Mouse (Mus musculus) hindbrain, embryonic 16.5 days (tissue): ENCODE results near the gene Suv39h2. TPM values are rescaled to one million over a fixed set of nuclear protein-coding genes. Genes with fewer than 3 reads are reported as not detected.

ENCODE experiments used
- ATAC-seq: fragments of 200-750 bp; cut with Nextera tagmentation; 2 replicates; pipeline ENCODE4 v1.8.0; 2017; ENCODE audit warnings: moderate TSS enrichment, moderate library complexity
- H3K27ac ChIP-seq: fragments of 300-500 bp; sonication (generic); 2 replicates; pipeline ENCODE4 v1.5.1; 2014; ENCODE audit warnings: low read depth, mild to moderate bottlenecking, control low read depth, low read length, moderate library complexity
- H3K27me3 ChIP-seq: fragments of 300-500 bp; sonication (generic); replicated peaks from 2 replicates; pipeline ENCODE4 v1.6.1; 2014; ENCODE audit warnings: low read length; ENCODE audit not compliant: control insufficient read depth, insufficient read depth
- H3K36me3 ChIP-seq: fragments of 300-500 bp; sonication (generic); 2 replicates; pipeline ENCODE4 v1.6.1; 2014; ENCODE audit warnings: mild to moderate bottlenecking, low read length, moderate library complexity, mixed read lengths; ENCODE audit not compliant: control insufficient read depth, insufficient read depth
- H3K4me1 ChIP-seq: fragments of 300-500 bp; sonication (generic); 2 replicates; pipeline ENCODE4 v1.6.1; 2014; ENCODE audit warnings: low read depth, low read length; ENCODE audit not compliant: control insufficient read depth, insufficient read depth
- H3K4me2 ChIP-seq: fragments of 300-500 bp; sonication (generic); 2 replicates; pipeline ENCODE4 v1.6.1; 2014; ENCODE audit warnings: mild to moderate bottlenecking, low read length, control low read depth, moderate library complexity
- H3K4me3 ChIP-seq: fragments of 300-500 bp; sonication (generic); 2 replicates; pipeline ENCODE4 v1.5.1; 2014; ENCODE audit warnings: mild to moderate bottlenecking, low read length, control low read depth, moderate library complexity
- H3K9ac ChIP-seq: fragments of 300-500 bp; sonication (generic); 2 replicates; pipeline ENCODE4 v1.6.1; 2014; ENCODE audit warnings: low read depth, mild to moderate bottlenecking, control low read depth, low read length, moderate library complexity
- H3K9me3 ChIP-seq: fragments of 300-500 bp; sonication (generic); 2 replicates; pipeline ENCODE4 v1.6.1; 2014; ENCODE audit warnings: mild to moderate bottlenecking, low read length, moderate library complexity; ENCODE audit not compliant: control insufficient read depth
- WGBS: fragments of 180-500 bp; shearing (Covaris S2); extraction: QIAGEN DNeasy Blood & Tissue Kit; methylation state at CpG from one replicate; pipeline ENCODE4 v1.1.7; 2014; 5-methylcytosine and 5-hydroxymethylcytosine counted together
- polyA plus RNA-seq: library from polyadenylated mRNA; unstranded; fragments of >200 nt; fragmentation: Nextera tagmentation; extraction: Ambion mirVana; gene quantifications from 2 replicates; pipeline ENCODE4 v1.2.1, GENCODE M21; 2015

Suv39h2 gene
- polyA plus RNA-seq = 7.0 and 8.5 TPM in 2 replicates

DNA sequence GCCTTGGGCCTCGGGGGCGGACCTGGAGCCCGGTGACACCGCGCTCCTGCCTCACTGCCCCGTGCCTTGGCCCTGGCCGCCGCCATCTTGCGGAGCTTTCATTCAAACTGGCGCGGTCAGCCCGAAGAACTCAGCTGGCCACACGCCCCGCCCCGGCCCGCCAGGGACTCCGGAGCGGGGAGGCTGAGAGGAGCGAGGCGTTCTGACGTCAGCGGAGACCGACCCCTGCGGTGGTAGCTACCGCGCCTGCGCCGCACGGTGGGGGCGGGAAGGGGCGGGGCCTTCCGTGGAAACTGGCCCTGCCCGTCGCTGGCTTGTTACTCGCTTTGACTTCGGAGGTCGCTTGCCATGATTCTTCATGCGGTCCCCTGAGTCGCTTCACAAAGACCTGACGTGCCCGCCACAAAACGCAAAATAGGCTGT is at the start of gene Suv39h2:
Gene Suv39h2, minus strand, starts transcription at position 171 of the 423 bp plus-strand sequence.
- Histone ChIP-seq H3K9ac (peak within 1 kb of the TSS; percentile 88), H3K9me3 (no peaks in the 10 kb centered on the region; the same call in 1 of the 2 replicates), H3K4me2 (peak within 1 kb of the TSS; percentile 78), H3K27me3 (no peaks in the 10 kb centered on the region), H3K4me1 (peaks cover 14% of the 10 kb centered on the region), H3K36me3 (no peaks in the 10 kb centered on the region), H3K27ac (peak within 1 kb of the TSS; percentile 87), H3K4me3 (peak within 1 kb of the TSS; percentile 99)
- 0% methylated on average over 41 of the region's 42 CpGs for WGBS
- peak; percentile 96 for ATAC-seq

DNA sequence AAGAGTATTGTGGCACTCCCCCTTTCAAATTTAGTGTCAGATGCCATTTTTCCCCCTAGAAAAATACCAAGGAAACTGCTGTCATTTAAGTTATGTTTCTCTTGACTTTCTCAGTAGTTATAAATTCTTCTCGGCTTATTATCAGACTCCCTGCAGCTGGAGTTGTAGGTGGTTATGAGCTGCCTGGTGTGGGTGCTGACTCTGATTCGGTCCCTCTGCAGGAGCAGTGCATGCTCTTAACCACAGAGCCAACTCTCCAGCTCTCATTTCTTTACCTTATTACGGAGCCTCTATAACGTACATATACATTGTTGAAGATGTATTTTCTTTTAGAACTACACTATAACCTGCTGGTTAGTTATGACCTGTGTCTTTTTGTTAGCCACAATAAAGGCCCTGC is 47.7 kb upstream of the Suv39h2 start:
- Histone ChIP-seq H3K4me3 (no peak overlapping the region), H3K36me3 (no peaks in the 10 kb centered on the region), H3K9ac (no peak overlapping the region), H3K4me1 (no peaks in the 10 kb centered on the region), H3K9me3 (no peaks in the 10 kb centered on the region), H3K27me3 (no peaks in the 10 kb centered on the region), H3K4me2 (no peak overlapping the region), H3K27ac (no peak overlapping the region)
- WGBS = 86% methylated on average over 4 of the region's 4 CpGs
- no peak for ATAC-seq

DNA sequence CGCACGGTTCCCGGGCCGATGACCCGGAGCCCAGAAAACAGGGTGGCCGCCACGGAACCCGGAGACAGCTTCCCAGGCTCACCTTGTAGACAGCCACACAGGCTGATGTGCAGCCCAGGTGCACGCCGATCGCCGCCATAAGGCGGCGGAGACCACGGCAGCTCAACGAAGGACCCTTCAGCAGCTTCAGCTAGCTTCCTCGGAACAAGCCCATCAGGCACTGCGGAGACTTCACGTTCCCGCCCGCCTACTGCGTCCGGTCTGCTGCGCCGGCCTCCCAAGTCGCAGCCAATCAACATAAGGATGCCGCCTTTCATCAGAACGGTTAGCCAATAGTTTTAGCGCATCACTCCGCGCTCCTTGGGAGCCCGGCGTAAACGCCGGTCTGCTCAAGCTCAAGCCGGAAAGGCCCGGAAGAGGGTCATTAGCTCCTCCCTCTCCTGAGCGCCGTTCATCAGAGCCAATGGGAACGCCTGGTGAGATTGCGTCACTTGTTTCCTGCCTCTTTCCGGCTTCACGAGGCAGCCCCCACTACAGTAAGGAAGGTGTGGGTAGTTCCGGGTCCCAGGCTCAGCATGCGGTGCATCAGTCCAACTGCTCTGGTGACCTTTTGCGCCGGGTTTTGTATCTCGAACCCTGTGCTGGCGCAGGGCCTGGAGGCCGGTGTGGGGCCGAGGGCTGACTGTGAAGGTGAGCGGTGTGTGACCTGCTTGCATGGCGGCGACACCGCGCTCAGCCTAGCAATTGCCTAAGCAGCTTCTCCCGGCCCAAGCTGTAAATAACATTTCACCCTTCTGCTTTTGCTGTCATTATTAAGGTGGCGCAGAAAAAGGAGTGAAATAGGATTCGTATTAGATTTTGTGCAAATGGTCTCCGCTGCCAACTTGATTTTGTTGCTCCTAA is 38.0 kb upstream of the Suv39h2 start, which contains the start of the genes Gm45902, Hspa14 and Cdnf:
Gene Gm45902, minus strand, starts transcription at position 239 of the 903 bp plus-strand sequence.
Gene Hspa14, minus strand, starts transcription at position 263 of the 903 bp plus-strand sequence.
Gene Cdnf, plus strand, starts transcription at position 479 of the 903 bp plus-strand sequence.
- Histone ChIP-seq H3K27ac (peak within 1 kb of the TSS; percentile 87), H3K36me3 (peaks cover 13% of the 10 kb centered on the region), H3K9ac (peak within 1 kb of the TSS; percentile 87), H3K4me1 (peaks cover 15% of the 10 kb centered on the region), H3K4me3 (peak within 1 kb of the TSS; percentile 78), H3K27me3 (no peaks in the 10 kb centered on the region), H3K9me3 (no peaks in the 10 kb centered on the region), H3K4me2 (peak within 1 kb of the TSS; percentile 73)
- ATAC-seq = peak; percentile 100
- WGBS = under 1% methylated on average over 60 of the region's 60 CpGs

DNA sequence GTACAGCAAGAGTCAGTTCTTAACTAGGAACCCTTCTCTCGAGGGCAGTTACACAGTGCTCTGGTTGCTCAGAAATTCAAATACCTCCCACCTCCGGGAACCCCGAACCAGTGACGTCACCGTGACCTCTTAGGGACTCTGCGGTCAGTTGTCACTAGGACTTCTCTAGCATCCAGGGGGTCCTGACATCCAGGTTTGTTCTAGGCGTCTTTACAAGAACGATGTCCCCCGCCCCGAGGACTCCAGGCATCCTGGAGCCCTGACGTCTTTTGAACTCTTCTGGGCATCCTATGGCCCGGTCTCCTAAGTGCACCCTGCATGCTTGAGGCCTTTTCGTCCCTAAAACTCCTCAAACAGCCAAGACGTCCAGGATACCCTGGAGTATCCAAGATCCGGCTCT is 37.2 kb upstream of the Suv39h2 start:
- WGBS = under 1% methylated on average over 15 of the region's 15 CpGs
- Histone ChIP-seq H3K9me3 (no peaks in the 10 kb centered on the region), H3K4me3 (peak overlapping the region; percentile 78), H3K27me3 (no peaks in the 10 kb centered on the region), H3K4me2 (peak overlapping the region; percentile 73), H3K36me3 (peaks cover 13% of the 10 kb centered on the region), H3K9ac (peak overlapping the region; percentile 87), H3K4me1 (peaks cover 15% of the 10 kb centered on the region), H3K27ac (peak overlapping the region; percentile 87)
- ATAC-seq = no peak

DNA sequence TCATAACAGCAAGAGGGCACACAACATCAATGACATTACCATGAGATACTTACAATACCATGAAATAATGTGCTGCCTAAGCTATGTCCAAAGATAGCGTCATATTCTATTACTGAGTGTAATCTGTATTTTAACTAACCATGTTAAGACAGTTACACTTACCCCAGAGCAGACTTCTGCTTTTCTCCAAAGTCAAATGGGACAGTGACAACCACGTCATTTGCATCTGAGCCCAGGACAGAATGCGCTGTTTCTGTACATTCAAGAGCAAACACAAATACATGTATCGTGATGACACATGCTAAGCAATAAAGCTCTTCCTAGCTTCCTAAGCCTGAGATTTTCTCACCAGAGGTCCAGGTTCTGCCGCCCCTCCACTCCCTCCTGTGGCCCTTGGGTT is 26.1 kb upstream of the Suv39h2 start:
- Histone ChIP-seq H3K9me3 (no peaks in the 10 kb centered on the region), H3K27me3 (no peaks in the 10 kb centered on the region), H3K4me3 (no peak overlapping the region), H3K4me1 (no peaks in the 10 kb centered on the region), H3K27ac (no peak overlapping the region), H3K36me3 (peaks cover 29% of the 10 kb centered on the region), H3K9ac (no peak overlapping the region), H3K4me2 (no peak overlapping the region)
- WGBS = 97% methylated on average over 5 of the region's 5 CpGs
- no peak for ATAC-seq

DNA sequence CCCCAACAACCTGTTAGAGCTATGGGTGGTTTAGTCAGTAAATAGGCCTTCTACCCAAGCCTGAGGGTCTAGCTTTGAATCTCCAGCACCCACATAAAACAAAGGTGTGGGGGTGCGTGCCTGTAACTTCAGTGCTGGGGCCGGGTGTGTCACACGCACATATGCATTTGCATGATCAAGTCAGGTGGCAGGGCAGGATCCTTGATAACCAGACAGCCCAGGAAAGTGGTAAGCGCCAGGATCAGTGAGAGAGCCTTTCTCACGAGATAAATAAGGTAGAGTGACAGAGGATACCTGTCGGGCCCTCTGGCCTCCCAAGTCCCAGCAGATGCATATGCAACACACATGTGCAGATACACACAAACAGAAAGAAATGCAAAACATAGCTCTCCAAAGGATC is 24.7 kb upstream of the Suv39h2 start:
- Histone ChIP-seq H3K36me3 (peaks cover 33% of the 10 kb centered on the region), H3K4me2 (no peak overlapping the region), H3K27ac (no peak overlapping the region), H3K9ac (no peak overlapping the region), H3K4me1 (no peaks in the 10 kb centered on the region), H3K27me3 (no peaks in the 10 kb centered on the region), H3K9me3 (no peaks in the 10 kb centered on the region), H3K4me3 (no peak overlapping the region)
- WGBS = over 99% methylated on average over 6 of the region's 6 CpGs
- ATAC-seq = no peak

DNA sequence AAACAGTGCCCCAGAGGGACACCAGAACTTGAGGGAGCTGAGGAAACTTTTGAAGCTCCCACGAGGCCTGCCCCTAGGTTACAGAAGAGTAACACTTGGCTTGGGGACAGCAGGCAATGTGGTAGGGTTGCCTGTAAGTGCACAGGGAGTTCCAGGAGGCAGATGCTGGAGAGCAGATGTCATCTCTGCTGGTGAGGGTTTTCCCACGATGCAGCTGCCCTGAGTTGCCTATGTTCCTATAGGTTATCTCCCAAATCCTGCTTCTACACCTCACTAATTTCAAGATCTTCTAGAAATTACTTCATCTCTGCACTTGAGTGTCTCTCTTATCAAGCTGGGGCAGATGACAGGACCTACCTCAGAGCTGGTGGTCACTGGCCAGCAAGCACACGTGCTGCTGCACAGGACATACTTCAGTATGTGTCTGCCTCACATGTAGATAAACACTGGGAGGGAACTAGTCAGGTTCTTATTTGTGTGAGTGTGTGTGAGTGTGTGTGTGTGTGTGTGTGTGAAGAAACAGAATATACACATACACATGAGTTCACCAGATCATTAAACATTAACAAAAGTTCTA is 19.1 kb upstream of the Suv39h2 start:
- H3K27ac ChIP-seq = no peak overlapping the region
- H3K36me3 ChIP-seq = peaks cover 52% of the 10 kb centered on the region
- H3K4me3 ChIP-seq = no peak overlapping the region
- H3K9ac ChIP-seq = no peak overlapping the region
- ATAC-seq = no peak
- no peaks in the 10 kb centered on the region for H3K9me3 ChIP-seq
- no peaks in the 10 kb centered on the region for H3K27me3 ChIP-seq
- H3K4me1 ChIP-seq = no peaks in the 10 kb centered on the region
- no peak overlapping the region for H3K4me2 ChIP-seq
- WGBS = 98% methylated on average over 3 of the region's 3 CpGs

DNA sequence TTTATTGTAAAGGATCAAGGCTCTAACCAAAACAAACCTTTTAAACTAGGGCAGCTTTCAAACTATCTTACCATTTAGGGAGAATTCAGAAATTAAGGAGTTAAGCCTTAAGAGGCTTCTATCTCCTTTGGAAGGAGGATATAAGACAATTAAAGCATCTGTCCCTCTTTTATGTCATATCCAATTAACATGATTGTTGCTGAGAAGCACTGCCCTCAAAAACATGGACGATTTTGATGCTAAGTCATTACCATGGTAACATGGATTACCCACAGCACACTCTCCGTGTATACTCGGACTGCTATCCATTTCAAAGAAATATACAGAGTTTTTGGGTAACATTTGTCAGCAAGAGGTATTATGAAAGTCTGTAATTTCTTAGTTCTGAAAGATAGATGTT is 15.0 kb upstream of the Suv39h2 start:
- WGBS = 82% methylated on average over 3 of the region's 3 CpGs
- no peaks in the 10 kb centered on the region for H3K27me3 ChIP-seq

DNA sequence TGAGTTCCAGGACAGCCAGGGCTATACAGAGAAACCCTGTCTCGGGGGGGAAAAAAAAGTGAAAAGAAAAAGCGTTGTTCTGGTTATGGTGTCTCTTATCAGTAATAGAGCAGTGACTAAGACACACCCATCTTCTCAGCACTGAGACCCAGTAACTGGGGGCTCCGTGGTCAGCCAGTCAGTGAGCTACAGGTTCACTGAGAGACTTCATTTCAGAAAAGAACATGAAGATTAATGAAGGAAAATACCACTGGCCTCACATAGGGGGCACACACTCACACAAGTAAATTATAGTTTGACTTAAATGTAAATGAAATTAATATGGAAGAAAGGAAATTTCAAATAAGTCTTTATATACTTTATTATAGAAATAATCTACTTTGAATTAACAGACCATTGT is 5.4 kb upstream of the Suv39h2 start:
- Histone ChIP-seq H3K4me3 (no peak overlapping the region), H3K27ac (no peak overlapping the region), H3K36me3 (no peaks in the 10 kb centered on the region), H3K4me2 (no peak overlapping the region), H3K9me3 (no peaks in the 10 kb centered on the region; the same call in 1 of the 2 replicates), H3K27me3 (no peaks in the 10 kb centered on the region), H3K9ac (no peak overlapping the region), H3K4me1 (peaks cover 4% of the 10 kb centered on the region)
- 87% methylated on average over 3 of the region's 3 CpGs for WGBS
- no peak for ATAC-seq

More for the DNA sequence above, 15.0 kb upstream of the Suv39h2 start:
- H3K9me3 ChIP-seq = no peaks in the 10 kb centered on the region
- H3K9ac ChIP-seq = no peak overlapping the region
- no peaks in the 10 kb centered on the region for H3K4me1 ChIP-seq
- no peak overlapping the region for H3K27ac ChIP-seq
- peaks cover 32% of the 10 kb centered on the region for H3K36me3 ChIP-seq
- ATAC-seq = no peak
- no peak overlapping the region for H3K4me3 ChIP-seq
- no peak overlapping the region for H3K4me2 ChIP-seq
